Mouse (Mus musculus): Measurements from ENCODE around the gene Bgn. TPM values are rescaled to one million over a fixed set of nuclear protein-coding genes. Genes with fewer than 3 reads are reported as not detected.

Gene Bgn
- polyA plus RNA-seq, 1 experiment from 2014 or later, result 87.2 TPM

- Histone ChIP-seq H3K27me3 (ENCODE audit: control insufficient read depth, insufficient read depth, low read length) (no peaks in the 10 kb centered on the region; the same call in none of the 2 replicates), H3K9ac (ENCODE audit: low read length) (no peak overlapping the region), H3K9me3 (replicated peaks; ENCODE audit: control insufficient read depth, low read length) (no peaks in the 10 kb centered on the region), H3K36me3 (ENCODE audit: control insufficient read depth, insufficient read depth, low read length) (no peaks in the 10 kb centered on the region), H3K4me1 (ENCODE audit: control insufficient read depth, insufficient read depth, low read length) (no peaks in the 10 kb centered on the region), H3K4me3 (replicated peaks; ENCODE audit: low read length) (no peak overlapping the region), H3K27ac (ENCODE audit: low read length) (no peak overlapping the region), H3K4me2 (ENCODE audit: low read depth, low read length) (no peak overlapping the region)
- ATAC-seq (ENCODE audit: insufficient read depth, low FRiP score), result 0 out of 2 replicates have a peak, but pooled peaks have one; percentile 35
- WGBS, result 40% methylated on average over 3 of the region's 3 CpGs
These were observed 43.0 kb downstream of the Bgn start for GRCm38 (mm10) chrX:73526410-73526887.

GRCm38 (mm10) chrX:73537875-73538274 lies 54.5 kb downstream of the Bgn start:
- Histone ChIP-seq H3K27me3 (ENCODE audit: control insufficient read depth, insufficient read depth, low read length) (peaks cover 7% of the 10 kb centered on the region; the same call in 1 of the 2 replicates), H3K9ac (ENCODE audit: low read length) (no peak overlapping the region), H3K4me2 (ENCODE audit: low read depth, low read length) (no peak overlapping the region), H3K9me3 (replicated peaks; ENCODE audit: control insufficient read depth, low read length) (no peaks in the 10 kb centered on the region), H3K36me3 (ENCODE audit: control insufficient read depth, insufficient read depth, low read length) (no peaks in the 10 kb centered on the region), H3K4me1 (ENCODE audit: control insufficient read depth, insufficient read depth, low read length) (no peaks in the 10 kb centered on the region), H3K4me3 (replicated peaks; ENCODE audit: low read length) (no peak overlapping the region), H3K27ac (ENCODE audit: low read length) (no peak overlapping the region)
- 81% methylated on average over 7 of the region's 7 CpGs for WGBS
- ATAC-seq (ENCODE audit: insufficient read depth, low FRiP score), result no peak

DNA sequence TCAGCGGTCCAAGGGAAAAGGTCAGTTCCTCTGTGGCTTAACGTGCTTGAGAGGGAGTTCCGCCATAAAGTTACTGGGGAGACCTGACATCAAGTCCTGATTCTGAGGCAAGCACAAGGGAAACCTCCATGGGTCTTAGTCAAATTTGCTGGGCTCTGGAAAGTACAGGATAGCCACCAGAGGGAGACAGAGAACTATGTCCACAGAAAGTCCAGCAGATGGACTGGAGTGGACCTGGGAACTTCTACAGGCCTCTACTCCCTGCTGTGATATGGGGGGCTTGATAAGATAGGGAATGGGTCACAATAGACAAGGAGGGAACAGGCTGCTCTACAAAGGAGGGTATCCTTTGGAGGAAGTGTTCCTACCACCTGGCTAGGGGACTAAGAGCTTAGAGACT lies 59.9 kb downstream of the Bgn start:
- no peaks in the 10 kb centered on the region for H3K4me1 ChIP-seq (ENCODE audit: control insufficient read depth, insufficient read depth, low read length)
- no peaks in the 10 kb centered on the region for H3K36me3 ChIP-seq (ENCODE audit: control insufficient read depth, insufficient read depth, low read length)
- no peak overlapping the region for H3K9ac ChIP-seq (ENCODE audit: low read length)
- H3K27ac ChIP-seq (ENCODE audit: low read length), result no peak overlapping the region
- H3K4me3 ChIP-seq (replicated peaks; ENCODE audit: low read length), result no peak overlapping the region
- 52% methylated on average over 3 of the region's 3 CpGs for WGBS
- peaks cover 5% of the 10 kb centered on the region; the same call in 1 of the 2 replicates for H3K27me3 ChIP-seq (ENCODE audit: control insufficient read depth, insufficient read depth, low read length)
- H3K4me2 ChIP-seq (ENCODE audit: low read depth, low read length), result no peak overlapping the region
- no peaks in the 10 kb centered on the region for H3K9me3 ChIP-seq (replicated peaks; ENCODE audit: control insufficient read depth, low read length)
- no peak for ATAC-seq (ENCODE audit: insufficient read depth, low FRiP score)

Other genes with a start within 250 kb of the Bgn start
- gene Xlr4c, start 240.5 kb upstream of the Bgn start, polyA plus RNA-seq (2015; fragmentation: Nextera tagmentation; extraction: Ambion mirVana), result 0.67 and 0.93 TPM in 2 replicates
- not detected in 2 replicates for gene Xlr3c, start 218.2 kb upstream of the Bgn start, polyA plus RNA-seq (2015; fragmentation: Nextera tagmentation; extraction: Ambion mirVana)
- gene Xlr5a, start 190.6 kb upstream of the Bgn start, polyA plus RNA-seq (2015; fragmentation: Nextera tagmentation; extraction: Ambion mirVana), result 0.12 and 0.31 TPM in 2 replicates
- not detected in 2 replicates for gene Xlr5c, start 190.6 kb upstream of the Bgn start, polyA plus RNA-seq (2015; fragmentation: Nextera tagmentation; extraction: Ambion mirVana)
- gene Gm45015, start 146.8 kb upstream of the Bgn start, polyA plus RNA-seq (2015; fragmentation: Nextera tagmentation; extraction: Ambion mirVana), result not detected in 2 replicates
- 13.5 and 14.7 TPM in 2 replicates for gene Zfp275, start 141.0 kb upstream of the Bgn start, polyA plus RNA-seq (2015; fragmentation: Nextera tagmentation; extraction: Ambion mirVana)
- gene Gm18336, start 84.9 kb upstream of the Bgn start, polyA plus RNA-seq (2015; fragmentation: Nextera tagmentation; extraction: Ambion mirVana), result not detected in 2 replicates
- gene Zfp92, start 72.5 kb upstream of the Bgn start, polyA plus RNA-seq (2015; fragmentation: Nextera tagmentation; extraction: Ambion mirVana), result 0.11 and 0.30 TPM in 2 replicates
- gene Trex2, start 48.3 kb upstream of the Bgn start, polyA plus RNA-seq (2015; fragmentation: Nextera tagmentation; extraction: Ambion mirVana), result 12.3 and 24.8 TPM in 2 replicates
- 49.6 and 50.9 TPM in 2 replicates for gene Haus7, start 24.6 kb upstream of the Bgn start, polyA plus RNA-seq (2015; fragmentation: Nextera tagmentation; extraction: Ambion mirVana)
- 0.26 and 0.59 TPM in 2 replicates for gene Atp2b3, start 19.5 kb downstream of the Bgn start, polyA plus RNA-seq (2015; fragmentation: Nextera tagmentation; extraction: Ambion mirVana)
- gene Dusp9, start 155.8 kb downstream of the Bgn start, polyA plus RNA-seq (2015; fragmentation: Nextera tagmentation; extraction: Ambion mirVana), result 8.2 and 9.0 TPM in 2 replicates
- gene Pnck, start 176.5 kb downstream of the Bgn start, polyA plus RNA-seq (2015; fragmentation: Nextera tagmentation; extraction: Ambion mirVana), result 22.4 and 24.4 TPM in 2 replicates
- gene Slc6a8, start 189.5 kb downstream of the Bgn start, polyA plus RNA-seq (2015; fragmentation: Nextera tagmentation; extraction: Ambion mirVana), result 6.7 and 7.1 TPM in 2 replicates
- gene Bcap31, start 232.6 kb downstream of the Bgn start, polyA plus RNA-seq (2015; fragmentation: Nextera tagmentation; extraction: Ambion mirVana), result 290 and 308 TPM in 2 replicates
- 20.3 and 20.8 TPM in 2 replicates for gene Abcd1, start 233.0 kb downstream of the Bgn start, polyA plus RNA-seq (2015; fragmentation: Nextera tagmentation; extraction: Ambion mirVana)